Mouse (Mus musculus): Measurements from ENCODE around the gene Tesc. TPM values are rescaled to one million over a fixed set of nuclear protein-coding genes. Genes with fewer than 3 reads are reported as not detected.

Tesc gene
- total RNA-seq, 2 experiments from 2014 or later, result 0.70 to 1.4 TPM

DNA sequence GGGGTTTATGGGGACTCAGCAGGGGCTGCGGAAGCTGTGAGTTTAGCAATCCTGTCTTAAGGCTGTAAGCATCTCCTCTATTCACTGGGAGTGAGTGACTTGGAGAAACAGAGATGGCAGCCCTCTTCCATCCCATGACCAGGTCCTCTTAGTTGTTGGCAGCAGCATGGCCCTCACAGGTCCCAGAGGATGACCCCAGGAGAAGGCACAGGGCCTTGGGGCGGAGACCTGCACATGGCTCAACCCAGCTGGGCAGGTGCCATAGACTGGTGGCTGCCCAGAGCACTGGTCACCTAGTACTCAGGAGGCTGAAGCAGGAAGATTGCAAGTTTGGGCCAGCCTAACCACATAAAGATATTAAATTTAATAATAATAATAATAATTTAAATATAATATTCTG lies 11.9 kb upstream of the Tesc start:
- no peak for DNase-seq

DNA sequence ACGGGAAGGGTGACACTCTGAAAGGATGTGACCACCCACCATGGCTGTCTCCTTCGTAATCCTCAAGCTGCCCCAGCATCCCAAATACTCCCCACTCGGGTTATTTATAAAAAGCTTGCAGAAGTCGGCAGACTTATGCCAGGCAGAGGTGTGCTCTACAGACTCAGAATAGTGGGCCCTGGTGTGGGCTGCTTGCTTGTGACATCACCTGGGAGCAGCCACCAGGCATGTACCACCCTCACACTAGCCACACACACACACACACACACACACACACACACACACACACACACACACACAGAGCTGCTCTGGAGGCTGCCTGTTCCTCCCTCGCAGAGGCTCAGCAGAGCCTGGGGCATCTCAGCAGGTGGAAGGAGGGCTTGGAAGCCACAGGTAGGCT lies 10.0 kb upstream of the Tesc start:
- no peak for DNase-seq

DNA sequence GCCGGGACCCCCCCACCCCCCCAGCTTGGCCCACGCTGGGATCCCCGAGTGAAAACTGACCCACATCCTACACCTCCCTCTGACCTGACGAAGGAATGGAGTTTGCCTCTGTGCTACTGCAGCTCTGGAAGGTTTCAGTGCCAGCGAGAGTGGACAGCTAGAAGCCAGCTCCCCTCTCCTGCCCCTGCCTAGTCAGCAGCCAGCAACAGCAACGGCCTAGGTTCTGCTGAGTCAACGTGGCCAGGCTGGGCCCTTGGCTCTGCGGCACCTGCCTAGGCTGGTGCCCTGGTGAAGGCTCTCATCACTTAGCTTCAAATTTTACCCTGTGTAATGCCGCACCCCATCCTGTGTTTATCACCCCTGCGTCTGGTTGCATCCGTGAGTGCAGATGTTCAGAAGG lies 7.6 kb upstream of the Tesc start:
- no peak for DNase-seq

DNA sequence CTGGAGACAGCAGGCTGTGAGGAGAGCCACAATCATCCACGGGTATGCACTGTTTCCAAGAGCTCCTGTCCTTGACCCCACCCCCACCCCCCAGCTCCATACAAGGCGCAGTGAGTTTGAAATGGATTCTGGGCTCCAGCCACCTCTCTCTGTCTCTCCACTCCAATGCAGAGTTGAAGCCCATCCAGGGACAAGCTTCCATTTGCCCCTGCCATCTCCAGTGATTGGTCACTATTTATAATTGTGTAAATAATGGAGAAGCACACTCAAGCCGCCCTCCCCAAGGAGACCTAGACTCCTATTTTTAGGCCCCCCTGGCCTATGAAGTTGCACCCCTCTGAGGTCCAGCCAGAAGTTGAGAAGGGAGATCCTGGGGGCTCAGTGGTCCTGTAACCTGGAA lies 4.5 kb upstream of the Tesc start:
- no peak for DNase-seq

DNA sequence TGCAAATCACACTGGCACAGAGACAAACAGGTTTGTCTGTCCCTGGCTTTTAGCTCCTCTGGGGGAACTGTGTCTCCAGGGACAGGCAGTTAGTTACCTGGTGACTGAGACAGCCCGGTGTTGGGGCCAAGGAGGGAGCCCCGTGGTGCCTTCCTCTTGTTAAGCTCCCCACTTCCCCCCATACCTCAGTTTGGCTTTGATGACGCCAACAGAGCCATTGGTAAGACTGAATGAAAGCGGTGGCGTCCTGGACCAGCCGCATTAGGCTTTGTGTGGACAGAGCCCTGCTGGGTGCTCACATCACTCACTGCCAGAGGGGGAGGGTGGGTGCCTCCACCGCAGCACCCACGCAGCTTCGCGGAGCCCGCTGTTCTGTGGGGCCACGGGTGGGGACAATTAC lies 1.7 kb upstream of the Tesc start:
- no peak for DNase-seq

DNA sequence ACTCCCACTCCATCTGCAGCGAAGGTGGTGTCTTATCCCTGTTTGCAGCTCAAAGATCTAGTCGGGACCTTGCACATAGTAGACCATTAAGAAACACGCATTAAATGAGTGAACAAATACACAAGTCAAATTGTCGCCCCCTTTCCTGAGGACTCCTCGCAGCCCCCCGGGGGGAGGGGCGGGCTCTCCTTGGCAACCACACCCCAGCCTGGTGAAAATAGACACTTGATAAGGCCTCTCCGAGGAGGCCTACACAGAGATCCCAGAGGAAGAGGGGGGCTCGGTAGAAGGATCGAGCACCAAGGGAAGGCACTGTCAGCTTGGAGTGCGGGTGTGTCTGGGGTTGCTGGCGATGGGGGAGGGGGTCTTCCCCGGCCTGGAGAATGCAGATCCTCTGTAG lies 1.2 kb upstream of the Tesc start:
- DNase-seq, result no peak

DNA sequence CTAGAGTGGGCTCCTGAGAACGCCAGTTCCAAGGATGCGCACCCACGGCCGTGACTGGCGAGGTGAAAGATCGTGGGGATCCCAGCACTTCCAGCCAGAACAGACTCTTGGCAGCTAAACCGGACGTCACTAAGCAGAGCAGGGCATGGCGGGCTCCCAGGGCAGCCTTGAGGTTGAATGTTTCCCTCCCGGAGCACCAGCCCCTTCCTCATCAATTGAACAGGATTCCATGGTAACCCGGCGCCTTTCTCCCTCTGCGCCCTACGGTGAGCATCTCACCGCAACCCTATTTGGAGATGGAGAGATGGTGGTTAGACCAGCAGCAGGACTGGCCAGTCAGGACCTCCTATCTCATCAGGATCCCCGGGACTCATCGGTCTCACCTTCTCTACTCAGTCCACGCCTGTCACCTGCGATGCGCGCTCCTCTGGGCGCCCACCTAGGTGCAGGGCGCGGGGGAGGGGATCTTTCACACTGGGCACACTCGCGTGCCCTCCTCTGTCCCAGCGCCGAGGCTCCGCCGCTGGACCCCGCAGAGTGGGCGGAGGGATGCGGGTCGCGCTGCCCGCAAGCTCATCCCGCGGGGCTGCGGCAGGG lies 344 bp upstream of the Tesc start:
- no peak for DNase-seq

DNA sequence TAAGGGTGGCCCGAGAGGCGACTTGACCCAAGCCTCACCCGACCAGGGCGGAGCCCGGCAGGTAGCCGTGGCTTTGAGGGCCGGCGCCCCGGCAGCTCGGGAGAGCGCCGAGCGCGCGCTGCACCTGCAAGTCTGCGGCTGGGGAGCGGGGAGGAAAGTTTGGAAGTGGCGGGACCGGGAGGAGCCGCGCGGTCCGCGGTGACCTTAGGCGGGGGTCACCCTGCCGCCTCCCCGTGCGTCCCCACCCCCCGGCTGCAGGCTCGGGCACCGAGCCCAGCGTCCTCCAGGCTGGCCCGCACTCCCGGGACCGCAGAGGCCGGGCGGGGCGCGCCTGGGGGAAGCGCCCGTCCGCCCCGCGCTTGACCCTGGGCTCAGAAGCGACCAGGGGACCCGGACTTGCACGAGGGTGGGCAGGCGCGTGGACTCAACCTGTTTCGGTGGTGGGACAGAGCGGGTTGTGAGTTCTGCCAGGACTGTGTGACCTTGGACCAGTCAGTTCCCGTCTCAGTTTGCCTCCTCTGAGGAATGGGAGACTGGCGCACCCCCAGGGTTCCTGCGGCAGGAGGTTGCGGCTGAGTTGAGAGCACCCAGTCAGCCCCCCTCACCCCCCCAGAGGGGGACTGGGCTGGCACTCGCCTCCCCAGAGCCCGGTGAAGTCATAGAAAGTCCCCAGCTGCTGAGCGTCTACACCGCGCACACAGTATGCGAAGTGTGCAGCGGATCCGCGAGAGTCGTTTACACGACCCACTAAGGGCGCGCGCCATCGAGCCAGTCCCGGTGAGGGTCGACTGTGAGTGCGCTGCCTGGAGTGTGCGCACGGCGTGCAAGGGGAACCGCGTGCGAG lies 870 bp downstream of the Tesc start:
- no peak for DNase-seq

DNA sequence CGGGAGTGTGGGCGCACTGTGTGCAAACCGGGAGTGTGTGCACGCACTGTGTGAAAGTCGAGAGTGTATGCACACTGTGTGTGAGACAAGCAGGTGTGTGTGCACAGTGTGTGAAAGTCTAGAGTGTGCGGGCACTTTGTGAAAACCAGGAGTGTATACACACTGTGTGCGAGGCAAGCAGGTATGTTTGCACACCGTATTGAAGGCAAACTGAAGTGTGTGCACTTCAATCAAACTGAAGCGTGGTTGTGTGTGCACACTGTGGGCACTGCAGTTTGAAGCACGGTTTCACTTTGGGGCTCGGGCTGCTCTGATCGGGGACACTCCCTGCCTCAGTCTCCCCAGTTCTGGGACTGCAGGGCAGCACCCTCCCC lies 1.5 kb downstream of the Tesc start:
- no peak for DNase-seq

DNA sequence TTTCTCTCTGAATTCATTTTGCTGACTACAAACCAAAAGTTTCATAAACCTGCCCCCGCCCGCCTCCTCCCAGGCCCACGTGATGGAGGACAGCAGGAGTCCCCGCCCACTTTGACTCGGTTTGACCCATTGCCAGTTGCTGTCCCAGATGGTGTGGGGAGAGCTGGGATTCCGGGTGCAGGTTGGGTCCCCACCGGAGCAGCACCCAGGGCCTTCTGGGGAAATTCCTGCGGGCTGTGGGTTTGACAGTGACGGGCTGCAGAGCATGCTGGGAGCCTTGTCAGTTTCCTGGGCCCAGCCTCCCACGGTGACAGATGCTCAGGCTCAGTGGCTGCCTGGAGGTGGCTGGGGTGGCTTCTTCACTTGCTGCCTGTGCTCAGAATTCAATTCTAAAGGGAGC lies 1.9 kb downstream of the Tesc start:
- no peak for DNase-seq

DNA sequence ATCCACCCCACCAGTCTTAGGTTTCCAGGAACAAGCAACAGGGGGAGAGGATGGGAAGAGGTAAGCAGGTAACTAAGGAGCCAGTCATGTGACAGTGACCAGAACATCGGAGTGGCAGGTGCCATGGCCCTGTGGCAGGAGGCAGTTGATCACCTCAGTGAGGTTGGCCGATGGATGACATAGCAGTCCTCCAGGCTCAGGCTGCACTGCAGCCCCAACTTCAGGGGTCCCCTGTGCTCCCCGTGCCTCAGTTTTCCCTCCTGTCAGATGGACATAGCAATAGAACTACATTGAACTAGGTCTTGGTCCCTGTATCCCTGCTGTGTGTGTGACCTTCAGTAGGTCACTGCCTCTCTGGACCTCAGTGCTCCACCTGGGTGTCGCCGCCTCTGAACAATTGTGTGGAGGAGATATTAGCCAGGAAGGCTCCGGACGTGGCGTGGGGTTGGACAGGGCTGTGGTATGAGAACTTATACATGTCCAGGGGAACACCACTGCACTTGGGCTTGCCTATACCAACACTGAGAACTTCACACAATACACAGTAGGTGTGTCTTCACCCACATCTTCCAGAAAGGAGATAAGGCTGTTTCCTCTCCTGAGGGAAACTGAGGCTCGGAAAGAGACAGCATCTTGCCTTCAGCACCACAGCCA lies 2.6 kb downstream of the Tesc start:
- no peak for DNase-seq

DNA sequence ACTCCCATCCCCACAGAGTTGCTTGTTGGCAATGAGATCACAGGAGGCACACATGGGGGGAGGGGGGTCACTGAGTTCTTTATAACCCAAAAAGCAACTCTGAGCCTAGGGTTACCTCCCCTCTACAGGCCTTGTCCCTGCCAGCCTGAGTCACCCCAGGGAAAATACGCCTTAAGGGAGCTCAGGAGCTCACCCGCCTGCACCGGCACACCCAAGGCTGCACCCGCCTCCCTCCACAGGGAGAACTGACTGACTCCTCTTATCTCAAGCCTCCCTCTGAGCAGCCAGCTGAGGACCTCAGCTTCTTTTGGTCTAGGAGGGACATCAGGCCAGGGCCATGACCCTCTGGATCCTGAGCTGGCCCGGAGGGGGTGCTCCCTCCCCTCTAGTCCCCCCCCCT lies 3.5 kb downstream of the Tesc start:
- no peak for DNase-seq

DNA sequence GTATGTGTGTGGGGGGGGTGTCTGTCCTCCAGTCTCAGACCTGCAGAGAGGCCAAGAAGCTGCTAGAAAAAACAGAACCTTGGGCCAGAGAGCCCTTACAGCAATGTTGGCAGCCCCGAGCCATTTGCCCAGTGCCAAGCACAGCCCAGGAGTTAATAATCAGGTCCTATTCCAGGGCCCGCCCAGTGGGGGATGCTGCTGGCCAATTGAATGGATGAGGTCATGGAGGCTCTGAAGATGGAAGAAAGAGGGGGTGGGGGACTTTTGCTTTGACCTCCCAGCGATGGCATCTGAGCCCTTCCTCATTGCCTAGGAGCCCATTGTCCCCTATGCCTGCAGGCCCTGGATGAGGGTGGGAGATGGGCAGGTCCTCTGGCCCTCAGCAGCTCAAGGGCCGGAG lies 4.0 kb downstream of the Tesc start:
- no peak for DNase-seq

DNA sequence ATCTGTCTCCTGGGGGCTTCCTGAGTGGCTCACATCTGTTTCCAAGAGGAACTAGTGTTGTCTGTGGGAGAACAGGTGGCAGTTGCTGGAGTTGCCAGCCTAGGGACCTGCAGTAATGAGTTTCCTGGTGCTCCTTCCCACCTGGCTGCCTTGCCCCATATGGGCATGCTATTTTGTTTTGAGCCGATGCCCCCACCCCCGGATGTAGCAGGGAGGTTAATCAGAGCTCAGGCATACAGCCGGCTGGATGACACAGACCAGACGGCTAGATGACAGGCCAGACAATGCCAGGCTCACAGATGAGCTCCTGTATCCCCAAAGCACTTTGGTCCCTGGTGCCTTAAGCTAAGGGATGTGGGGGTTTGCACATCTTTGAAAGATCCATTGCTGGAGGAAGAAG lies 5.8 kb downstream of the Tesc start:
- no peak for DNase-seq

DNA sequence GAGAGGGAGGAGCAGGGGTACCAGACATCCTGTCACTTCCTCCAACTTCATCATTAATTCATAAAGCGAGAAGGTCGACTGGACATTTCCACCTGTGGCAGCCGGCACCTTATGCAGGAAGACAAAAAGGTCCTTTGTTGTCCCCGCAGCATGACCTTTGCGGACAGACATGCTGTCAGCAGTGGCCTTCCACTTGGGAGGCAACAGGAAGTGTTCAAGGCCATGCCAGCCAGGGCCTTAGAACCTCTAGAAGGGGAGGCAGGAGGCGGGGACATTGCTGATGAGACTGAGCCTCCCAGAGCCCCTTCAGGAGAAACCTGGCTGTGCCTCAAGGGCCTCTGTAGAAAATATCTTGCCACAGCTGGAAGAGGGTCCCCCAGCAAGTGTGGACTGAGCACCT lies 6.2 kb downstream of the Tesc start:
- no peak for DNase-seq

DNA sequence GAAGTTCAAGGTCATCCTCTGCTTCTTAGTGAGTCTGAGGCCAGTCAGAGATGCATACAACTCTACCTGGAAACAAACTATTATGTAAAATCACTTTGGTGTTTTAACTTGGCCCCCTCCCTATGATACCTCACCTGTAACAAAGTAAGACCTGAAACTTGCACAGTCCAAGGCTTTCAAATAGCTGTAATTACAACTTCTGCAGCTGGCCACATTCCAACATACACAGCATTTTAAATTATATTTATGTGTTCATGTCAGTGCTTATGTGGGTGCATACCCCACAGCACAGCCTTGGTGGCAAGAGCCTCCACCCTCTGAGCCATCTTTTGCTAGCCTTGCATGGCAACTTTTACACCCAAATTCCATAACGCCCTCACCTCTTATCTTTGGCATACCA lies 7.1 kb downstream of the Tesc start:
- DNase-seq, result no peak

DNA sequence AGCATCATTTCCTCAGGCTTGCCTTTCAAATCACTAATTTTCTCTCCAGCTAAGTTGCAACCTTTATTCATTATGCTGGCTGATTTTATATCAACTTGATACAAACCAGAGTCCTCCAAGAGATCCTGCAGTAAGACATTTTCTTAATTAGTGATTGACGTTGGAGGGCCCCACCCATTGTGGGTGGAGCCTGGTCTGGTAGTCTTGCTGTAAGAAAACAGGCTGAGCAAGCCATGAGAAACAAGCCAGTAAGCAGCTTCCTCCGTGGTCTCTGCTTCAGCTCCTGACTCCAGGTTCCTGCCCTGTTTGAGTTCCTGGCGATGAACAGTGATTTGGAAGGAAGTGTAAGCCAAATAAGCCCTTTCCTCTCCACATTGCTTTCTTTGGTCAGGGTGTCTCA lies 8.2 kb downstream of the Tesc start:
- DNase-seq, result no peak

DNA sequence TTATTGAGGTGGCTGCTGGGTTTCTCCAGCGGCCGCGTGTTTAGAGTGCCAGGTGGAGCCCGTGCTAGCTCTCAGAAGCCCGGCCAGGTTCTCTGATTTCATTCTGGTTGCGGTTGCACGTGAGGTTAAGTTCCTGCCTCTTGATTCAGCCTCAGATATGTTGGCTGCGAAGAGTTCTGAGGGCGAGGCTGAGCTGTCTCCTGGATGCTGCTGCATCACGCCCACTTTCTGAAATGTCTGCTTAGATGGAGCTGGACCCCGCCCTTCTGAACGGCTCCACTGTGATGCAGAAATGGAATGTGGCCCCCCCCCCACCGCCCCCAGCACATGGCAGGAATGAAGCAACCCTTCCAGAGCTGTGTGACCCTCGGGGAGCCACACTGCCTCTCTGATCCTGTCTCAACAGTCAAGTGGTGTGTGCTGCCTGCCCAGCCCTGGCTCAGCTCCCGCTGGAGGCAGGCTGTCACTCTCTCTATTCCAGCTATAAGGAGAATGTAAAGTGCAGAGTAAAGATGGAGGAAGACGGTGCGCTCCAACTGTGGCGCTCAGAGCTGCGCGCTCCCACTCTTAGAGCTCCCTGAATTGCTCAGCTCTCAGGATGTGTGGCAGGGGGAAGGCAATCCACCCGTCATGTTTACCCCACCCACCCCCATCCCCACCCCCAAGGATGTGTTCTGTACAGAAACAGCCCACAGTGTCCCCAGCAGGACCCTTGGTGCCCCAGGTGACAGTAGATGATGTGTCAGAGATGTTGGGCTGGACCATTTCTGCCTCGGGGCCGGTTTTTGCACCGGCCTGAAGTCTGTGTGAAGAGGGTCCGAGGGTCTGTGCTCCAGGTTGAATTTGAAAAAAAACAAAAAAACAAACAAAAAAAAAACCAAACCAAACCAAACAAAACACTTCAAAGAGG lies 9.6 kb downstream of the Tesc start:
- no peak for DNase-seq

DNA sequence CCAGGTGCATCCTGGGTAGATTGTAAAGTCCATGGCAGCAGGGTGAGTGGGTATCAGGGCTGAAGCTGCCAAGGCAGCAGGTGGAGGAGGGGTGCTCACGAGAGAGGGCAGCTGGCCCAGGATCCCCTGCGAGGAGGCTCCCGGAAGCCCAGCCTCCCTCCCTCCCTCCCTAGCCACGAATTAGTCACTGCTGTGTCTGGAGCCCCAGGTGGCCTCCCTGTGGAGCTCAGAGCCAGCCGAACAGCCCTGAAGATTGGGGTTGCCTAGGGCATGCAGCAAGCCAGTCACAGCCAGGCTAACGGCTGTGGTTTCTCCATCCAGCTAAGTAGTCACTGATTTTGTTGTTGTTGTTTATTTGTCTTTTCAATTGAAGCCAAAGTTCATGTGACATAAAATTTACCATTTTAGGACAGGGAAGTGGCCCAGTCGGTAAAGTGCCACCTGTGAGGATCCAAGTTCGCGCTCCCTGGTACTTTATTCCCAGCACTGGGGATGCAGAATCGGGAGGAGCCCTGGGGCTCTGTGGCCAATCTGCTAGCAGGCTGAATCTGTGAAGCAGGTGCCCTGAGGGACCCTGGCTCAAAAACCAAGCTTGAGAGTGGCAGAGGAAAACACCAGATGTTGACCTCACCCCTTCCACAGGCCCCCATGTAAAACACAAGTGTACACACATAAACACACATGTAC lies 10.4 kb downstream of the Tesc start:
- no peak for DNase-seq

DNA sequence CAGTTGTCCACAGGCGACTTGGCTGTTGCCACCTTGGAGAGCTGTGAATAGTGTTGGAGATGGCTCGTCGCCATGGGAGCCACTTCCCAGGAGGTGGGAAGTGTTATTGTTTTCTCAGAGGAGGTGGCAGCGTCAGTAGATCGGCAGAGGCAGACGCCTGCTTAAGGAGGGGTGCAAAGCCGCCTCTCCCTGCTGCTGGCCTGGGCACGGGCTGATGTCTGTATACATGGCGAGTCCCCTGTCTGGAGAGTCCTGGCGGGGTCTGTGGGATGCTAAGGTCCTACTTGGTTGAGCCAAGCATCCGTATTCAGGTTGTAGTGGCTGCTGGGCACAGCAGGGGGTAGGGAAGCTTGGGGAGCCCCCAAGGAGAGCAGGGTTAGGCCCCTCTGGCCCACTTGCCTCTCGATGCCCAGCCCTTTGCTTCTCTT lies 11.7 kb downstream of the Tesc start:
- DNase-seq, result no peak

DNA sequence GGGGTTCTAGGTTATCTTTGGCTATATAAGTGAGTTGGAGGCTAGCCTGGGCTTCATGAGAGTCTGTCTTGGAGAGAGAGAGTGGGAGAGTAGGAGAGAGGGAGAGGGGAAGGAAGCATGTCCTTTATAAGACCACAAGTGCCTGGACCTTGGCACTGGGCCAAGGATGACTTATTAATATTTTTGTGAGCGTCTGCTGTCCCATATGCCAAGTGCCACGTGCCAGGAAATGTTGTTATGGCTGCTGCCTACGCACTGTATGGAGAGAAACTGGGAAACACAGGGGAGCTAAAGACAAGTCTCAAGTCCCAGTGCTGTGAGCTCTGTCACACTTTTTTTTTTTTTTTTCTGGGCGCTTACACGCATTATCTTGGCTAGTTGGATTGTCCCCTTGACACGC lies 15.1 kb downstream of the Tesc start:
- DNase-seq, result no peak

DNA sequence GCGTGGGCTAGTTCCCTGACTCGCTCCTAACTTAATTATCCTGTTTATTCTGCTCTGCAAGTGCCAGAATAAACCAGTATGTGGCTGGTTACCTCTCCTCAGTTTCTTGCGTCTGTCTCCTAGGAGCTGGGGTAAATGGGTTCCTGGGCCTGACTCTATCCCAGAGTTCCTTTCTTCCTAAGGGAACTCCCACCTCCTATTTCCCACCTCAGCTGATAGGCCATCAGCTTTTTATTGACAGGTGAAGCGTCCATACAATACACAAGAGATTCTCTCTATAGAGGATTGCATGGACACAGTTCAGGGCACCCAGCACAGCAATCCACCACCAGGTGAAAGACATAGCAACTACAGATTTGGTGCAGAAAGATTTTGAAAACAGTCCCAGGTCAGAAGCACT lies 16.2 kb downstream of the Tesc start:
- no peak for DNase-seq
